Mouse (Mus musculus): Measurements from ENCODE around the gene Svop.

DNA sequence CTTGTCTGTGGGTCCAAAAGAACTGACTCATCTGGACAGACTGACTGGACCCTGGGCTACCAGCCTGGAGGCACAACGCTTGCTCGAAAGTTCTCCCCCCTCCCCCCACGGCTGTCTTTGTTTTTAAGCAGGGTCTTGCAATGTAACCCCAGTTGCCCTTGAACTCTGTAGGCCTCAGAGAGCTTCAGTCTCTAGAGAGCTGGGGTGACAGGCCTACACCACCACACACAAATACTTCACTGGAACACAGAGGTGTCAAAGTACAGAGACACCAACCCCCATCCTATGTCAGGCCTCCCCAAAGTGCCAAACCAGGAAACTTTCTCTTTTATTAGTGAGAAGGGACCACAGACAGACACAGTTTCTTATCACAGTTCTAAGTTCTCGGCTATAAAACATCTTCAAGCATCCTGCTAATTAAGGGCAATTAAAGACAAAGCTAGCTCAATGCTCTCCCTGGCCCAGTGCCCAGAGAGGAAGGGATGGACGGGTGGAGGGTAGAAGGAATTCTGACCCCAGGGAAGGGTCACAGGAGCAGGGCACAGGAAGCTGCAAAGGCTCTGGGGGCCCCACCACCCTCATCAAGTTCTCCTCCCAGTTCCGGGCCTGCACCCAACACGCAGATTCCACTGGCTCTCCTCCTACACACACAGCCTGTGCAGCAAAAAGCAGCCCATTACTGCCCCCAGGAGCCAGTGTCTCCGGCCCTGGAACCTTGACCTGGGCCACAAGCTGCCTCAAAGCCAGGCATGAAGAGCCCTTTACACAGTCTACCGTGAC lies 105.0 kb downstream of the Svop start:
- TF ChIP-seq CTCF (IDR thresholded peaks at IDR 0.05 in 2 of 3, conservative IDR thresholded peaks at IDR 0.05 in 1 of 3; ENCODE audit: control insufficient read depth in 1 of 3, insufficient read depth in 1 of 3, low read depth in 2 of 3, low read length in 3 of 3, poor library complexity in 1 of 3, severe bottlenecking in 1 of 3), result no peak
- TF ChIP-seq JUND (IDR thresholded peaks at IDR 0.05; ENCODE audit: low read depth, low read length), result no peak
- TF ChIP-seq RCOR1 (IDR thresholded peaks at IDR 0.05; ENCODE audit: low read depth, low read length), result no peak
- TF ChIP-seq CHD2 (IDR thresholded peaks at IDR 0.05; ENCODE audit: low read length), result no peak
- TF ChIP-seq CHD1 (IDR thresholded peaks at IDR 0.05; ENCODE audit: low read depth, low read length), result no peak
- no peak for TF ChIP-seq RAD21 (IDR thresholded peaks at IDR 0.05; ENCODE audit: low read depth, low read length)
- no peak for TF ChIP-seq POLR2AphosphoS2 (IDR thresholded peaks at IDR 0.05; ENCODE audit: low read length)
- no peak for TF ChIP-seq POLR2A (IDR thresholded peaks at IDR 0.05; ENCODE audit: control insufficient read depth in 1 of 2, insufficient read depth in 1 of 2, low read depth in 1 of 2, low read length in 2 of 2, poor library complexity in 1 of 2)
- TF ChIP-seq SMC3 (IDR thresholded peaks at IDR 0.05; ENCODE audit: low read depth, low read length), result no peak
- no peak for TF ChIP-seq NRF1 (IDR thresholded peaks at IDR 0.05; ENCODE audit: insufficient read depth, low read depth, low read length, poor library complexity, severe bottlenecking)
